Mouse (Mus musculus) lung, postnatal 0 days (tissue): Measurements from ENCODE around the gene Pdss2. TPM values are rescaled to one million over a fixed set of nuclear protein-coding genes. Genes with fewer than 3 reads are reported as not detected.
A peak's percentile ranks its signal among the peaks of the same experiment; 100 is the strongest.

Experiments
- ATAC-seq: fragments of 200-750 bp; cut with Nextera tagmentation; 2 replicates; pipeline ENCODE4 v1.8.0; 2017; ENCODE audit warnings: moderate library complexity
- DNase-seq: peaks from one replicate; pipeline ENCODE4 v3.0.0-alpha.2; 2016; ENCODE audit warnings: low spot score
- H3K27ac ChIP-seq: fragments of 300-500 bp; sonication (generic); 2 replicates; pipeline ENCODE4 v1.5.1; 2014; ENCODE audit warnings: antibody characterized with exemption, mild to moderate bottlenecking, low read length, mixed read lengths
- H3K27me3 ChIP-seq: fragments of 300-500 bp; sonication (generic); replicated peaks from 2 replicates; pipeline ENCODE4 v1.6.1; 2014; ENCODE audit warnings: low read length, mixed read lengths; ENCODE audit not compliant: insufficient read depth
- H3K36me3 ChIP-seq: fragments of 300-500 bp; sonication (generic); 2 replicates; pipeline ENCODE4 v1.6.1; 2014; ENCODE audit warnings: low read length, mixed read lengths; ENCODE audit not compliant: insufficient read depth
- H3K4me1 ChIP-seq: fragments of 300-500 bp; sonication (generic); 2 replicates; pipeline ENCODE4 v1.6.1; 2014; ENCODE audit warnings: antibody characterized with exemption, low read depth, low read length, mixed read lengths; ENCODE audit not compliant: insufficient read depth
- H3K4me2 ChIP-seq: fragments of 300-500 bp; sonication (generic); replicated peaks from 2 replicates; pipeline ENCODE4 v1.6.1; 2014; ENCODE audit warnings: low read depth, mild to moderate bottlenecking, low read length, moderate library complexity, mixed read lengths
- H3K4me3 ChIP-seq: fragments of 300-500 bp; sonication (generic); 2 replicates; pipeline ENCODE4 v1.5.1; 2014; ENCODE audit warnings: low read depth, low read length
- H3K9ac ChIP-seq: fragments of 300-500 bp; sonication (generic); replicated peaks from 2 replicates; pipeline ENCODE4 v1.6.1; 2014; ENCODE audit warnings: low read depth, mild to moderate bottlenecking
- H3K9me3 ChIP-seq: fragments of 300-500 bp; sonication (generic); 2 replicates; pipeline ENCODE4 v1.6.1; 2016; ENCODE audit warnings: low read length, mixed read lengths
- CTCF ChIP-seq: IDR thresholded peaks from 2 replicates; pipeline ENCODE4 v1.5.1; 2016; ENCODE audit warnings: antibody characterized with exemption, mild to moderate bottlenecking
- EP300 ChIP-seq: IDR thresholded peaks from 2 replicates; pipeline ENCODE4 v1.6.1; 2016; ENCODE audit warnings: antibody characterized with exemption, mild to moderate bottlenecking, control low read depth
- WGBS: fragments of 180-500 bp; shearing (Covaris S2); extraction: QIAGEN DNeasy Blood & Tissue Kit; methylation state at CpG from one replicate; pipeline ENCODE4 v1.1.7; 2014; 5-methylcytosine and 5-hydroxymethylcytosine counted together
- polyA plus RNA-seq: library from polyadenylated mRNA; unstranded; fragments of >200 nt; fragmentation: Nextera tagmentation; extraction: Ambion mirVana; gene quantifications from 2 replicates; pipeline ENCODE4 v1.2.1, GENCODE M21; 2015

Pdss2 gene
- polyA plus RNA-seq, 1 experiment from 2014 or later = 4.5 TPM

GRCm38 (mm10) chr10:43308105-43308810 is 87.0 kb downstream of the Pdss2 start:
- ATAC-seq (no peak), DNase-seq (no peak)
- WGBS = 56% methylated on average over 5 of the region's 5 CpGs

DNA sequence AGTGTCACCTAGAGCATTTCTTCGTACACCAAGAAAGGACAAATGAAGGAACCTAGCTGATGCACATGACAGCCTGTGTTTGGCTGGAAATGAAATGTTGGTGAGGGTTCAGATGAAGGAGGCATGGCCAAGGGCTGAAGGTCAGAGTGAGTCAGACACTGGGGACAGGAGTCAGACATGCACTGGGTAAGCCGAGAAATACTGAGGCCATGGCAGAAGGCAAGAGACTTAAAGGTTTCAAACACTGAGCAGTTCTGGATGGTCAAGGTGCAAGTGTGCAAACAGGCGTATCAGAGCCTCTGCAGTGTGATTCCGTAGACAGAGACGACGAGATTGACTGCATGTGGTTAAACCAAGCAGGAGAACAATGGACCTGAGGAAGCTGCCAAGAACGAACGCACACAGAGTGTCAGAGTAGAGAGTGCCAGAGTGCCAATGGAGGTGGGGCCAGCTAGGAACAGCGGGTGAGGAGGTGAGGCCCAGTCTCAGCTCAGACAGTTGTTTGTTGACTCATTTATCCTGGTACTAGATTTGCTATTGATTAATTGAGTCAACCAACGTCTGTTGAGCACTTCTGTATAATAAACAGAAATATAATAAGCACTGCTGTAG is 89.6 kb downstream of the Pdss2 start:
- Histone ChIP-seq H3K9me3 (0 out of 2 replicates have a peak, but pooled peaks cover 1% of the 10 kb centered on the region), H3K4me3 (no peak overlapping the region), H3K4me1 (no peaks in the 10 kb centered on the region), H3K9ac (no peak overlapping the region), H3K36me3 (no peaks in the 10 kb centered on the region), H3K27me3 (no peaks in the 10 kb centered on the region), H3K4me2 (no peak overlapping the region), H3K27ac (no peak overlapping the region)
- 38% methylated on average over 10 of the region's 10 CpGs for WGBS
- DNase-seq (peak; percentile 32), ATAC-seq (no peak; the same call in 1 of the 2 replicates)
- TF ChIP-seq CTCF (no peak), EP300 (no peak)

More at GRCm38 (mm10) chr10:43308105-43308810, 87.0 kb downstream of the Pdss2 start:
- Histone ChIP-seq H3K4me3 (no peak overlapping the region), H3K27me3 (no peaks in the 10 kb centered on the region), H3K9ac (no peak overlapping the region), H3K4me2 (no peak overlapping the region), H3K27ac (no peak overlapping the region), H3K4me1 (no peaks in the 10 kb centered on the region), H3K9me3 (0 out of 2 replicates have a peak, but pooled peaks cover 4% of the 10 kb centered on the region), H3K36me3 (no peaks in the 10 kb centered on the region)
- TF ChIP-seq CTCF (no peak), EP300 (no peak)

- H3K27me3 ChIP-seq = no peaks in the 10 kb centered on the region
- H3K9ac ChIP-seq = no peak overlapping the region
- no peak overlapping the region for H3K27ac ChIP-seq
- no peaks in the 10 kb centered on the region for H3K4me1 ChIP-seq
- no peaks in the 10 kb centered on the region for H3K36me3 ChIP-seq
- no peaks in the 10 kb centered on the region for H3K9me3 ChIP-seq
- DNase-seq = no peak
- no peak overlapping the region for H3K4me2 ChIP-seq
- TF ChIP-seq EP300 = no peak
- no peak for TF ChIP-seq CTCF
- no peak for ATAC-seq
- H3K4me3 ChIP-seq = no peak overlapping the region
- WGBS = 75% methylated on average over 2 of the region's 2 CpGs
These were observed 90.9 kb downstream of the Pdss2 start for GRCm38 (mm10) chr10:43312211-43312610.

GRCm38 (mm10) chr10:43312658-43313417 is 91.6 kb downstream of the Pdss2 start:
- 30% methylated on average over 7 of the region's 7 CpGs for WGBS
- Histone ChIP-seq H3K27ac (no peak overlapping the region), H3K9me3 (no peaks in the 10 kb centered on the region), H3K27me3 (no peaks in the 10 kb centered on the region), H3K4me2 (no peak overlapping the region), H3K36me3 (no peaks in the 10 kb centered on the region), H3K4me1 (no peaks in the 10 kb centered on the region), H3K4me3 (no peak overlapping the region), H3K9ac (no peak overlapping the region)
- ATAC-seq (no peak), DNase-seq (no peak)
- TF ChIP-seq CTCF (no peak), EP300 (no peak)

- Histone ChIP-seq H3K4me3 (no peak overlapping the region), H3K27me3 (no peaks in the 10 kb centered on the region), H3K4me2 (no peak overlapping the region), H3K9ac (no peak overlapping the region), H3K36me3 (no peaks in the 10 kb centered on the region), H3K9me3 (no peaks in the 10 kb centered on the region), H3K4me1 (no peaks in the 10 kb centered on the region), H3K27ac (no peak overlapping the region)
- 0 out of 2 replicates have a peak, but pooled peaks have one; percentile 13 for TF ChIP-seq CTCF
- TF ChIP-seq EP300 = no peak
- ATAC-seq (no peak), DNase-seq (no peak)
These were observed 93.9 kb downstream of the Pdss2 start for GRCm38 (mm10) chr10:43315228-43315627.

- TF ChIP-seq CTCF = no peak
- no peak for TF ChIP-seq EP300
- H3K9me3 ChIP-seq = no peaks in the 10 kb centered on the region
- WGBS = 91% methylated on average over 9 of the region's 9 CpGs
- no peak overlapping the region for H3K9ac ChIP-seq
- no peaks in the 10 kb centered on the region for H3K27me3 ChIP-seq
- H3K4me2 ChIP-seq = no peak overlapping the region
- ATAC-seq (no peak), DNase-seq (no peak)
- no peak overlapping the region for H3K4me3 ChIP-seq
- H3K36me3 ChIP-seq = no peaks in the 10 kb centered on the region
- H3K4me1 ChIP-seq = no peaks in the 10 kb centered on the region
- no peak overlapping the region for H3K27ac ChIP-seq
These were observed 96.2 kb downstream of the Pdss2 start for GRCm38 (mm10) chr10:43317327-43317951.
